Mouse (Mus musculus): ENCODE measurements at regions not wholly inside any gene's neighbourhood (a gene's known extent, or its start where the extent isn't known, plus 50 kb on each side); places are given as distances from the start of the nearest gene placed in this dataset.

DNA sequence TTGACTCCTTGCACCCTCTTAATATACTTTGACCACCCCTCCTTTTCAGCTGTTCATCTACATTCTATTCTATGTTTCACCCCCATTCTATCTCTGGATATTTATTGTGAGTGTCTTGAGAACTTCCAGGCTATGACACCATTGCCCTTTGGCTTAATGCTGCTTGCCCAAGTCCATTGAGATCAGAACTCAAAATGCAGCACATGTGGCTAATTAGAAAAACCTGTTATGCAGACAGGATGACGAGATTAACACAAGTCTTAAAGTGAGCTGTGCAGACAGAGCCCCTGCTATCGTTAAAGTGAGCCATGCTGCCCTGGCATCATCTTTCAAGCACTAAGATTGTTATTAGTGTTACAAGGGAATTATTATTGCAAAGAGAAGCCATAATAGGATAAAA, 299.9 kb downstream of the Prr30 start:
- TF ChIP-seq CTCF (IDR thresholded peaks at IDR 0.05; ENCODE audit: borderline replicate concordance, insufficient read depth, low read length) = no peak
- TF ChIP-seq POLR2A (IDR thresholded peaks at IDR 0.05; ENCODE audit: low read depth, low read length) = no peak
